Comparison of ENCODE assay signal across 8 mouse cellular contexts in the genomic region with DNA sequence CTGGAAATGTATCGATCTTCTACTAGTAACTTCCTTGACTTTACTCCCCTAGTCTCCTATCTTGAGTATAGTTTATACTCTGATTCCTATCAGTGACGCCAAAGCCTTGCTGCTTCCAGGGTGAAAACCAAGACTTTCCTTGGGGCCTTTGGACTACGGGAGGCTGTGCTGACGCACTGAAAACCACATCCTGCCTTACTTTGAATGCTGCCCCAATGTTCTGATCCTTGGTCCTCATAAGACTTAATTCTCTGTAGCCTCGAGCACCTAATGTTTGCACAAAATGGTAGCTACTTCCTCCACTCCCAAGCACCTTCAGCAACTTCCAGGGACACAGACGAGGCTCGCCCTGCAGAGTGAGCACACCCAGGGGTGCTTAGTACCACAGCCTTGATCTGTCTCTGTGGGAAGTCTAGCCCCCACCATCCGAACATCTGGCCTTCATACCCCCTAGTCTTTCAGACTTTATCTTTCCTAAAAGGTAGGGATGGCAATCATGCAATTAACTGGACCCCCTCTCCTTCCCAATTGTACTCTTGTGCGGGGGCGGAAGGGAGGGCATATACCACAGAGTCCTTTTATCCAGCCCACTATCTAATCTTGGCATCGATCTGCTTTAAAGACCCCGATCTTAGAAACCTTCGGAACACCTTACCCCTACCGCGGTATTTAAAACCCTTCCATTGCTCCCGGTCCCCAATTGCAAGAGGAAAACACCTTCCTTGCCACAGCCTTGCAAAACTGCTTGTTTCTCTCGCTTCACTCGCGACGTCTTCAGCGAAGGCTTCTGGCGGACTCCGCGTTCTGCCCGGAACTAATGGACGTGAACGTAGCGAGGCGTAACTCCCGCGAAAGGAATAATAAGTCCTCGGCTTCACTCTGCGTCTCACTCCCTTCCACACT. TPM values are rescaled to one million over a fixed set of nuclear protein-coding genes. Genes with fewer than 3 reads are reported as not detected.
A peak's percentile ranks its signal among the peaks of the same experiment; 100 is the strongest.
DNase-seq lines count a peak whose midpoint lies in the region; ATAC-seq and TF ChIP-seq lines count a peak whose summit lies in the region.

No protein-coding gene starts in this region.

- H3K9ac ChIP-seq in hindbrain, embryonic 15.5 days = peak overlapping the region; percentile 52
- peak overlapping the region; percentile 79 for H3K9ac ChIP-seq in midbrain, embryonic 16.5 days (ENCODE audit: low read depth, low read length)

- H3K4me1 ChIP-seq in lung, adult 2 months (ENCODE audit: control insufficient read depth, insufficient read depth, low read length) = peaks cover 12% of the 10 kb centered on the region; the same call in 1 of the 2 replicates
- H3K4me1 ChIP-seq in brown adipose tissue, adult 24 weeks (ENCODE audit: control insufficient read depth, insufficient read depth, insufficient read length, low read length) = peaks cover 3% of the 10 kb centered on the region; the same call in 1 of the 2 replicates
- H3K4me1 ChIP-seq in hindbrain, embryonic 15.5 days (replicated peaks) = peaks cover 31% of the 10 kb centered on the region
- H3K4me1 ChIP-seq in midbrain, embryonic 16.5 days (ENCODE audit: control insufficient read depth, insufficient read depth, low read length) = peaks cover 31% of the 10 kb centered on the region

- no peaks in the 10 kb centered on the region for H3K36me3 ChIP-seq in hindbrain, embryonic 15.5 days
- no peaks in the 10 kb centered on the region for H3K36me3 ChIP-seq in midbrain, embryonic 16.5 days (ENCODE audit: control insufficient read depth, insufficient read depth, low read length)

- peak overlapping the region; percentile 90 for H3K4me3 ChIP-seq in lung, adult 2 months (replicated peaks; ENCODE audit: extremely low read depth, low read depth, low read length)
- H3K4me3 ChIP-seq in brown adipose tissue, adult 24 weeks (ENCODE audit: insufficient read depth, low read depth, low read length) = peak overlapping the region; percentile 76
- H3K4me3 ChIP-seq in hindbrain, embryonic 15.5 days = peak overlapping the region; percentile 94
- H3K4me3 ChIP-seq in midbrain, embryonic 16.5 days (ENCODE audit: low read depth, low read length) = peak overlapping the region; percentile 95

- TF ChIP-seq POLR2A in lung, adult 2 months (IDR thresholded peaks at IDR 0.05; ENCODE audit: borderline replicate concordance, extremely low read depth, low read depth, low read length) = no peak

- no peaks in the 10 kb centered on the region for H3K9me3 ChIP-seq in hindbrain, embryonic 15.5 days
- no peaks in the 10 kb centered on the region for H3K9me3 ChIP-seq in midbrain, embryonic 16.5 days (replicated peaks; ENCODE audit: control insufficient read depth, low read length, poor library complexity, severe bottlenecking)

- H3K4me2 ChIP-seq in hindbrain, embryonic 15.5 days = peak overlapping the region; percentile 91
- peak overlapping the region; percentile 99 for H3K4me2 ChIP-seq in midbrain, embryonic 16.5 days (ENCODE audit: low read length)

- DNase-seq in lung, adult 2 months = peak; percentile 14
- no peak for DNase-seq in lung, postnatal 4 days
- DNase-seq in adrenal gland, postnatal 25 days = no peak
- DNase-seq in left cerebral cortex, adult 9 months (ENCODE audit: low spot score in 2 of 2) = no peak
- no peak for DNase-seq in adrenal gland, adult 8-10 months

- 8% methylated on average over 33 of the region's 33 CpGs for WGBS in lung, adult 2 months
- WGBS in hindbrain, embryonic 15.5 days = 13% methylated on average over 33 of the region's 33 CpGs
- 13% methylated on average over 33 of the region's 33 CpGs for WGBS in midbrain, embryonic 16.5 days

- TF ChIP-seq CTCF in lung, adult 2 months (IDR thresholded peaks at IDR 0.05; ENCODE audit: insufficient read depth, low read length) = no peak

- H3K27ac ChIP-seq in brown adipose tissue, adult 24 weeks (replicated peaks; ENCODE audit: low read depth, low read length) = peak overlapping the region; percentile 45; the same call in 1 of the 2 replicates
- H3K27ac ChIP-seq in hindbrain, embryonic 15.5 days (replicated peaks) = peak overlapping the region; percentile 76
- peak overlapping the region; percentile 82 for H3K27ac ChIP-seq in midbrain, embryonic 16.5 days (ENCODE audit: low read length)

- H3K27me3 ChIP-seq in hindbrain, embryonic 15.5 days = no peaks in the 10 kb centered on the region
- no peaks in the 10 kb centered on the region for H3K27me3 ChIP-seq in midbrain, embryonic 16.5 days (ENCODE audit: control insufficient read depth, insufficient read depth, low read depth, low read length)

- no peak; the same call in 1 of the 2 replicates for ATAC-seq in hindbrain, embryonic 15.5 days (ENCODE audit: low FRiP score, low read depth)
- ATAC-seq in midbrain, embryonic 16.5 days = peak; percentile 25

RNA-seq across cellular contexts. Expression of a gene that starts 0.8 kb away (rescaled TPM):
- polyA plus RNA-seq in lung, adult 2 months (2012; rRNA removed) = 5.6 and 8.6 TPM in 2 replicates
- polyA plus RNA-seq in brown adipose tissue, adult 24 weeks (2012; ENCODE audit: insufficient read depth, insufficient read length, missing spikeins) = 2.2 and 3.1 TPM in 2 replicates
- 3.0 TPM in 2 replicates for polyA plus RNA-seq in hindbrain, embryonic 15.5 days (2015; fragmentation: Nextera tagmentation; extraction: Ambion mirVana)
- polyA plus RNA-seq in midbrain, embryonic 16.5 days (2015; fragmentation: Nextera tagmentation; extraction: Ambion mirVana) = 3.2 and 3.4 TPM in 2 replicates
- 9.4 and 13.3 TPM in 2 replicates for total RNA-seq in adrenal gland, postnatal 25 days (2021)
- 10 to 100 TPM; 12.2 to 17.4 (median 13.8) TPM for total RNA-seq in adrenal gland, adult 8-10 months (2022)
